Mouse (Mus musculus) thymus, adult 2 months (tissue): ENCODE measurements at regions not wholly inside any gene's neighbourhood (a gene's known extent, or its start where the extent isn't known, plus 50 kb on each side); places are given as distances from the start of the nearest gene placed in this dataset.
A peak's percentile ranks its signal among the peaks of the same experiment; 100 is the strongest.
"Not testable (repeated sequence)": the region's sequence is repeated elsewhere in the genome, so short reads cannot be mapped to it uniquely, and the experiment has no call there.

Source experiments
- DNase-seq: peaks from one replicate; pipeline ENCODE4 v3.0.0; 2021
- H3K27ac ChIP-seq: fragments of 200-500 bp; 2 replicates; pipeline ENCODE4 v1.5.1; 2012; ENCODE audit warnings: low read length, control low read depth; ENCODE audit not compliant: control insufficient read depth, insufficient read depth
- H3K27me3 ChIP-seq: fragments of 200-500 bp; 2 replicates; pipeline ENCODE4 v1.6.1; 2012; ENCODE audit warnings: mild to moderate bottlenecking, low read length, moderate library complexity, mixed read lengths; ENCODE audit not compliant: control insufficient read depth, insufficient read depth
- H3K36me3 ChIP-seq: fragments of 200-500 bp; 2 replicates; pipeline ENCODE4 v1.6.1; 2012; ENCODE audit warnings: mild to moderate bottlenecking, low read length, moderate library complexity; ENCODE audit not compliant: control insufficient read depth, insufficient read depth
- H3K4me1 ChIP-seq: fragments of 200-500 bp; replicated peaks from 2 replicates; pipeline ENCODE4 v1.6.1; 2012; ENCODE audit warnings: low read length; ENCODE audit not compliant: control insufficient read depth, insufficient read depth
- H3K4me3 ChIP-seq: fragments of 200-500 bp; 2 replicates; pipeline ENCODE4 v1.5.1; 2012; ENCODE audit warnings: mild to moderate bottlenecking, low read length, control low read depth, moderate library complexity; ENCODE audit not compliant: control insufficient read depth, insufficient read depth
- CTCF ChIP-seq: fragments of 200-500 bp; IDR thresholded peaks from 2 replicates; pipeline ENCODE4 v1.5.1; 2012; ENCODE audit warnings: mild to moderate bottlenecking, control low read depth, low read length, moderate library complexity, borderline replicate concordance; ENCODE audit not compliant: control insufficient read depth, poor library complexity, insufficient read depth; ENCODE audit errors: extremely low read depth
- POLR2A ChIP-seq: fragments of 200-500 bp; IDR thresholded peaks from 2 replicates; pipeline ENCODE4 v1.6.1; 2012; ENCODE audit warnings: mild to moderate bottlenecking, low read length, control low read depth, moderate library complexity; ENCODE audit not compliant: control insufficient read depth, poor library complexity, insufficient read depth; ENCODE audit errors: extremely low read depth
- WGBS: fragments of 180-500 bp; shearing (Covaris S2); methylation state at CpG from one replicate; pipeline ENCODE4 v1.1.7; 2018; 5-methylcytosine and 5-hydroxymethylcytosine counted together

- Histone ChIP-seq H3K4me1 (peaks cover 29% of the 10 kb centered on the region), H3K4me3 (no peak overlapping the region), H3K36me3 (no peaks in the 10 kb centered on the region), H3K27ac (no peak overlapping the region), H3K27me3 (no peaks in the 10 kb centered on the region)
- WGBS = 98% methylated on average over 3 of the region's 3 CpGs
- TF ChIP-seq CTCF = no peak
- TF ChIP-seq POLR2A = no peak
- DNase-seq = no peak
Observed at GRCm38 (mm10) chr1:136680173-136680572, 55.5 kb downstream of the Zfp281 start.

DNA sequence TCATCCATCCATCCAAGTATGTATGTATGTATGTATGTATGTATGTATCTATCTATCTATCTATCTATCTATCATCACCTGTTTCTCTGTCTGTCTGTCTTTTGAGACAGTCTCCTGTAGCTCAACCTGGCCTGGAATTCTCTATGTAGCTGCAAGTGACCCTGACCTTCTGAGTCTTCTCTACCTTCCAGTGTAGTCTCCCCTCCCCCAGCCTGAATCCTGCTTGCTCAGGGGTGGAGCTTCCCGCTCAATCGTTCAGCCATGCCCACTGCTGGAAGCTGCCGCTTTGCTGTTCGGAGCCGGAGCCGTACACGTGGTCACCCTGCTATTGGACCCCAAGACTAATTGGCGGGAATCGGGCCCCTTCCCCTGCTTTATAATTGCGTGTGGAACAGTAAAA, 57.6 kb downstream of the Zfp281 start:
- H3K27ac ChIP-seq, H3K27me3 ChIP-seq, H3K36me3 ChIP-seq, H3K4me3 ChIP-seq, DNase-seq: not testable (repeated sequence)
- WGBS = 94% methylated on average over 10 of the region's 10 CpGs
- peaks cover 23% of the 10 kb centered on the region for H3K4me1 ChIP-seq

DNA sequence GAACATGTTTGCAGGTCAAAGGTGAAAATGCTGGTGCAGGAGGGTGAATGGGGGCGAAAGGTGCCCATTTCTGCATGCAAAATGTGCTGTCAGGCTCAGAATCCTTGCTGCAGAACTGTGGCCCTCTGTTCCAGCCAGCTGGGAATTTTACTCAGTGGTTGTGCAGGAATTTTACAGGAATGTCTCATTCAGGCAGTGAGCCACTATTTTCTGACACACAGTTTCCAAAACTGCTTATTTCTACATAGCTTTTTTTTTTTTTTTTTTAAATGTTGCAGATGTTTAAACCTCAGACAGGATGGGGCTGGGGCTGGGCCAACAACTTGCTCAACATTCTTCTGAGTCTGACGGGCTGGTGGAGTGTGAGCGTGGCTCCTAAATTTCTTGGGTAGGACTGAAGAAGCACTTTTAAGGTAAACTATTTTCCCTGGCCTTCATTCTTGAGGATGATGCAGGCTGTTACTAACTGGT, 58.4 kb downstream of the Zfp281 start:
- 27% methylated on average over 3 of the region's 3 CpGs for WGBS
- TF ChIP-seq POLR2A (0 out of 2 replicates have a peak, but pooled peaks have one; percentile 18), CTCF (no peak)
- Histone ChIP-seq H3K27ac (peak overlapping the region; percentile 89), H3K4me1 (peaks cover 23% of the 10 kb centered on the region), H3K36me3 (no peaks in the 10 kb centered on the region), H3K27me3 (no peaks in the 10 kb centered on the region), H3K4me3 (peak overlapping the region; percentile 27; the same call in 1 of the 2 replicates)
- peak; percentile 47 for DNase-seq

- Histone ChIP-seq H3K4me1 (peaks cover 23% of the 10 kb centered on the region), H3K36me3 (no peaks in the 10 kb centered on the region), H3K27ac (peak overlapping the region; percentile 89), H3K4me3 (peak overlapping the region; percentile 27), H3K27me3 (no peaks in the 10 kb centered on the region)
- WGBS = 10% methylated on average over 10 of the region's 10 CpGs
- TF ChIP-seq CTCF = no peak
- TF ChIP-seq POLR2A = no peak
- no peak for DNase-seq
Observed at GRCm38 (mm10) chr1:136683561-136684131, 58.9 kb downstream of the Zfp281 start.

GRCm38 (mm10) chr1:136684481-136684880, 59.8 kb downstream of the Zfp281 start:
- Histone ChIP-seq H3K4me3 (no peak overlapping the region), H3K36me3 (no peaks in the 10 kb centered on the region), H3K27me3 (no peaks in the 10 kb centered on the region), H3K4me1 (peaks cover 23% of the 10 kb centered on the region), H3K27ac (no peak overlapping the region)
- TF ChIP-seq CTCF (no peak), POLR2A (no peak)
- 77% methylated on average over 5 of the region's 5 CpGs for WGBS
- no peak for DNase-seq

- H3K27me3 ChIP-seq = no peaks in the 10 kb centered on the region
- TF ChIP-seq CTCF (no peak), POLR2A (no peak)
- H3K4me3 ChIP-seq = peak overlapping the region; percentile 21
- H3K27ac ChIP-seq = peak overlapping the region; percentile 77
- peak; percentile 56 for DNase-seq
- no peaks in the 10 kb centered on the region for H3K36me3 ChIP-seq
- peaks cover 23% of the 10 kb centered on the region for H3K4me1 ChIP-seq
- WGBS = 8% methylated on average over 13 of the region's 13 CpGs
Observed at GRCm38 (mm10) chr1:136685191-136686060, 60.7 kb downstream of the Zfp281 start.
